14 mouse cellular contexts compared by ENCODE assay signal in genomic region chr14:77272931-77273446, GRCm38 (mm10).
DNase-seq lines count a peak whose midpoint lies in the region; ATAC-seq and TF ChIP-seq lines count a peak whose summit lies in the region.
"Had no signal": no experiment of that assay in that cellular context is flagged by ENCODE, and none has a peak within 500 bp of the region (broad histone marks: within the 10 kb centered on the region; RNA-seq: fewer than 3 reads in every experiment).

No protein-coding gene starts in this region.

- 0 out of 2 replicates have a peak overlapping the region, but pooled peaks have one; percentile 10 for H3K4me2 ChIP-seq in kidney, embryonic 15.5 days
- peak overlapping the region; percentile 17; the same call in 1 of the 2 replicates for H3K4me2 ChIP-seq in embryonic facial prominence, embryonic 14.5 days (ENCODE audit: low read depth, low read length)
- H3K4me2 ChIP-seq in forebrain, embryonic 16.5 days (ENCODE audit: low read length), result 0 out of 2 replicates have a peak overlapping the region, but pooled peaks have one; percentile 13
- H3K4me2 ChIP-seq in limb, embryonic 14.5 days (replicated peaks; ENCODE audit: low read depth, low read length, severe bottlenecking), result peak overlapping the region; percentile 28

- ATAC-seq in kidney, embryonic 15.5 days (replicated peaks; ENCODE audit: low FRiP score), result no peak
- ATAC-seq in embryonic facial prominence, embryonic 14.5 days (ENCODE audit: low read depth), result no peak
- ATAC-seq in forebrain, embryonic 16.5 days, result peak; percentile 39
- peak; percentile 80 for ATAC-seq in limb, embryonic 14.5 days (ENCODE audit: low FRiP score, low read depth)
- ATAC-seq: Patski had no signal

- no peak for DNase-seq in kidney, postnatal 36 days
- DNase-seq in embryonic facial prominence, embryonic 14.5 days (ENCODE audit: low spot score), result no peak
- peak; percentile 31 for DNase-seq in limb, embryonic 14.5 days (ENCODE audit: low spot score)
- DNase-seq in layer of hippocampus, adult 18-20 months (ENCODE audit: low spot score in 2 of 2), result no peak
- DNase-seq in thymus, postnatal 36 days, result no peak
- DNase-seq in gastrocnemius, adult 8-10 months (ENCODE audit: low spot score in 2 of 2), result no peak
- DNase-seq: adrenal gland, postnatal 10 days; gastrocnemius, postnatal 10 days; lung, postnatal 10 days; right cerebral cortex, postnatal 14 days had no signal

- no peak for TF ChIP-seq POLR2A in limb, embryonic 14.5 days (IDR thresholded peaks at IDR 0.05; ENCODE audit: borderline replicate concordance, extremely low read depth, insufficient read depth, insufficient read length)

- H3K27me3 ChIP-seq in kidney, embryonic 15.5 days, result no peaks in the 10 kb centered on the region
- H3K27me3 ChIP-seq in embryonic facial prominence, embryonic 14.5 days (replicated peaks; ENCODE audit: control insufficient read depth, insufficient read depth, low read length), result no peaks in the 10 kb centered on the region
- no peaks in the 10 kb centered on the region for H3K27me3 ChIP-seq in forebrain, embryonic 16.5 days (replicated peaks; ENCODE audit: control insufficient read depth, insufficient read depth, low read length)
- no peaks in the 10 kb centered on the region for H3K27me3 ChIP-seq in limb, embryonic 14.5 days (ENCODE audit: control insufficient read depth, insufficient read depth, low read length)
- H3K27me3 ChIP-seq: Patski had no signal

- 40% methylated on average over 13 of the region's 13 CpGs for WGBS in kidney, embryonic 15.5 days
- WGBS in embryonic facial prominence, embryonic 14.5 days, result 31% methylated on average over 13 of the region's 13 CpGs
- 41% methylated on average over 13 of the region's 13 CpGs for WGBS in forebrain, embryonic 16.5 days
- 21% methylated on average over 13 of the region's 13 CpGs for WGBS in limb, embryonic 14.5 days

- no peaks in the 10 kb centered on the region for H3K9me3 ChIP-seq in kidney, embryonic 15.5 days (replicated peaks)
- H3K9me3 ChIP-seq in embryonic facial prominence, embryonic 14.5 days (ENCODE audit: control insufficient read depth, low read length), result no peaks in the 10 kb centered on the region
- no peaks in the 10 kb centered on the region for H3K9me3 ChIP-seq in forebrain, embryonic 16.5 days (ENCODE audit: control insufficient read depth, low read length)
- H3K9me3 ChIP-seq in limb, embryonic 14.5 days (ENCODE audit: control insufficient read depth, low read length), result no peaks in the 10 kb centered on the region

- H3K9ac ChIP-seq in kidney, embryonic 15.5 days, result no peak overlapping the region
- no peak overlapping the region for H3K9ac ChIP-seq in embryonic facial prominence, embryonic 14.5 days (ENCODE audit: low read depth, low read length)
- no peak overlapping the region for H3K9ac ChIP-seq in forebrain, embryonic 16.5 days (replicated peaks; ENCODE audit: low read depth, low read length)
- H3K9ac ChIP-seq in limb, embryonic 14.5 days (ENCODE audit: low read depth, low read length, severe bottlenecking), result no peak overlapping the region

- H3K4me3 ChIP-seq in kidney, embryonic 15.5 days (replicated peaks), result no peak overlapping the region
- no peak overlapping the region for H3K4me3 ChIP-seq in embryonic facial prominence, embryonic 14.5 days (ENCODE audit: low read depth, low read length)
- H3K4me3 ChIP-seq in forebrain, embryonic 16.5 days (replicated peaks; ENCODE audit: low read length), result no peak overlapping the region
- no peak overlapping the region for H3K4me3 ChIP-seq in limb, embryonic 14.5 days (replicated peaks; ENCODE audit: low read length)
- H3K4me3 ChIP-seq: myocyte had no signal

- peaks cover 6% of the 10 kb centered on the region; the same call in 1 of the 2 replicates for H3K4me1 ChIP-seq in kidney, embryonic 15.5 days
- H3K4me1 ChIP-seq in embryonic facial prominence, embryonic 14.5 days (ENCODE audit: control insufficient read depth, insufficient read depth, low read length), result 0 out of 2 replicates have a peak, but pooled peaks cover 6% of the 10 kb centered on the region
- peaks cover 10% of the 10 kb centered on the region for H3K4me1 ChIP-seq in forebrain, embryonic 16.5 days (replicated peaks; ENCODE audit: control insufficient read depth, insufficient read depth, low read length)
- H3K4me1 ChIP-seq in limb, embryonic 14.5 days (ENCODE audit: control insufficient read depth, insufficient read depth, low read length), result 0 out of 2 replicates have a peak, but pooled peaks cover 12% of the 10 kb centered on the region

- H3K27ac ChIP-seq in kidney, embryonic 15.5 days, result no peak overlapping the region
- peak overlapping the region; percentile 1 for H3K27ac ChIP-seq in embryonic facial prominence, embryonic 14.5 days (replicated peaks; ENCODE audit: low read depth, low read length)
- peak overlapping the region; percentile 60 for H3K27ac ChIP-seq in forebrain, embryonic 16.5 days (ENCODE audit: low read length)
- peak overlapping the region; percentile 69 for H3K27ac ChIP-seq in limb, embryonic 14.5 days (replicated peaks; ENCODE audit: low read depth, low read length)

- H3K36me3 ChIP-seq in kidney, embryonic 15.5 days, result no peaks in the 10 kb centered on the region
- no peaks in the 10 kb centered on the region for H3K36me3 ChIP-seq in embryonic facial prominence, embryonic 14.5 days (ENCODE audit: control insufficient read depth, insufficient read depth, low read length)
- 0 out of 2 replicates have a peak, but pooled peaks cover 3% of the 10 kb centered on the region for H3K36me3 ChIP-seq in forebrain, embryonic 16.5 days (ENCODE audit: control insufficient read depth, insufficient read depth)
- H3K36me3 ChIP-seq in limb, embryonic 14.5 days (ENCODE audit: control insufficient read depth, insufficient read depth, low read length), result no peaks in the 10 kb centered on the region

Comparison
In these comparisons a context has a peak if more than half of its experiments do, and no peak if none do; other contexts are left out.
1. ATAC-seq: peak in forebrain, embryonic 16.5 days (single experiment) and limb, embryonic 14.5 days (single experiment); none in kidney, embryonic 15.5 days (single experiment) and embryonic facial prominence, embryonic 14.5 days (single experiment).
2. Peak in every context shown above with its lines, with median percentiles within 50 percentile points of each other: H3K4me2 ChIP-seq.